Mouse (Mus musculus) central nervous system, embryonic 11.5 days (tissue): ENCODE measurements around the gene Ttll13. TPM values are rescaled to one million over a fixed set of nuclear protein-coding genes. Genes with fewer than 3 reads are reported as not detected.

ENCODE experiments used
- polyA plus RNA-seq: library from polyadenylated mRNA; depleted of rRNA; stranded (reverse); fragments of >200 nt; gene quantifications from 2 replicates; pipeline ENCODE4 v1.2.3, GENCODE M21; 2012; rRNA removed

The Ttll13 gene
- polyA plus RNA-seq, result 0.71 and 1.0 TPM in 2 replicates

GRCm38 (mm10) chr7:80246148-80246721 lies at the start of gene Ttll13:
TSS of gene Ttll13 (plus strand) at chr7:80246376.

GRCm38 (mm10) chr7:80232489-80233029 lies 13.6 kb upstream of the Ttll13 start, which contains the start of the genes Cib1 and Gdpgp1:
TSS of gene Cib1 (minus strand) at chr7:80232813.
TSS of gene Gdpgp1 (plus strand) at chr7:80232865.

DNA sequence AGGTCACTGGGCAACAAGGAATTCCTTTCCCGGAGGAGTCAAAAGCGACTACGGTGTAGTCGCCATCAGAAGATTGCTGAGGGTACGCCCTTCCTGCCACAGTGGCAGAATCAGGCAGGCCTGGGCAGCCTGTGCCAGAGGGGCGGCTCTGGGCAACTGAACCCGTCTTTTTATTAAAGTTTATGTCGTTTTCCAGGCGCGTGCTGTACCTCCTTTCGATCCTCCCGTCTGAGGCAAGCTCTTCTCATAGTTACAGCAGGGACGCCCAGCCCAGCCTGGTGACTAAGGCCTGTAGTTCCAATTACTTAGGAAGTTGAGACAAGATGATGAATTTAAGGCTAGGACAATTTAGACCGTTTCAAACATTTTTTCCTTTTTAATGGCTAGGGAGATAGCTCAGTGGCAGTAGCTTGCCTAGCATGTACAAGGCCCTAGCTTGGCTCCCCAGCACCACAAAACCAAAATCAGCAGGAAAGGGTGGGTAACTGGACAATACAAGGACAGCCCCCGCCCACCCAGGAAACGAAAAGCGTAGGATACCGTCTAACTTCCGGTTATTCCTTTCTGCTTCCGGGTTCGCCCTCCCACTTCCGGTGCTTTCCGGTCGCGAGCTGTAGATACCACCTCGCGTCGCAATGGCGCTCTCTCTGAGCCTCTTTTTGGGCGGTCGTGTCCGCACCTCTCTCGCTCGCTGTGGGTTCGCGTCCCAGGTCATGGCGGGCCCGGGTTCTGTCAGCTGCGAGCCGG lies 14.6 kb downstream of the Ttll13 start, which contains the start of gene Ngrn:
Gene Ngrn (plus strand): TSS at position 591 of the 747 bp plus-strand sequence.

GRCm38 (mm10) chr7:80268897-80269750 lies 22.9 kb downstream of the Ttll13 start, which contains the start of gene Vps33b:
TSS of gene Vps33b (plus strand) at chr7:80269649.

DNA sequence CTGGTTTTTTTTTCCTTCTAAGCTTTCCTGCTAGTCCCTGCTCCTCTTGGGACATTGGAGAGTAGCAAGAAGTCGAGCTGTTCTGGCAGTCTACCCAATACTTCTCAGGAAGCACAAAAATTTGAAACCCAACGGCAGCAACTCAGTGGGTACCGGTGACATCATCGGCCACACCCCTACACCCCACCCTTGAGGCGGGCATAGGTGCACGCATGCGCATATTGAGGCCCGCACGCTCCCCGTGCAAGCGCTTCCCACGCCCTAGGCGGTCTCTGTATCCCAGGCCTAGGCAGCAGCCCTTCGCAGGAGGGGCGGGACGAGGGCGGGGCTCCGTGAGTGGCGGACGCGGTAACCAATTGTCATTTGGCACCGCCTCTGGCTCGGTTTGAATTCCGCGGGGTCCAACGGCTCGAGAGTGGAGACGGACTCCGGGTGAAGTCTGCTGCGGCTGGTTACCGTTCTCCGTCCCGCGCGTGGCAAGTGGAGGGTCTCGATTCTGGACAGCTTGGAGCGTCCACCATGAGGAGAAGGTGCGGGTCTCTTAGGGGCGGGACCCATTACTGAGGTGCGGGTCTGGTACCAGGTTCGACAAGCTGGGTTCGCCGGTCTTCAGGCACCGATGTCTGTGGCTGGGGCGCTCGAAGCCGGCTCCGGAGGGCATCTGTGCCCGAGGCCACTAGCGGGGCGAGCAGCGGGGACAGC lies 48.0 kb downstream of the Ttll13 start, which contains the start of gene Prc1:
Gene Prc1 (plus strand): TSS at position 389 of the 702 bp plus-strand sequence.

Other genes starting within 250 kb of the Ttll13 start
- 31.7 and 32.5 TPM in 2 replicates for gene Zfp710, start 221.6 kb upstream of the Ttll13 start, polyA plus RNA-seq
- gene Idh2, start 131.0 kb upstream of the Ttll13 start, polyA plus RNA-seq, result 348 and 397 TPM in 2 replicates
- gene Sema4b, start 59.5 kb upstream of the Ttll13 start, polyA plus RNA-seq, result 10.3 and 10.7 TPM in 2 replicates
- 34.3 and 52.2 TPM in 2 replicates for gene Cib1, start 13.6 kb upstream of the Ttll13 start, polyA plus RNA-seq
- gene Gdpgp1, start 13.5 kb upstream of the Ttll13 start, polyA plus RNA-seq, result 2.2 and 2.3 TPM in 2 replicates
- gene Ngrn, start 14.8 kb downstream of the Ttll13 start, polyA plus RNA-seq, result 42.3 and 56.7 TPM in 2 replicates
- 22.0 and 22.8 TPM in 2 replicates for gene Vps33b, start 23.3 kb downstream of the Ttll13 start, polyA plus RNA-seq
- gene Prc1, start 48.1 kb downstream of the Ttll13 start, polyA plus RNA-seq, result 123 and 135 TPM in 2 replicates
- gene Rccd1, start 78.1 kb downstream of the Ttll13 start, polyA plus RNA-seq, result 27.3 and 27.7 TPM in 2 replicates
- gene Unc45a, start 94.6 kb downstream of the Ttll13 start, polyA plus RNA-seq, result 52.4 and 52.8 TPM in 2 replicates
- gene Hddc3, start 96.7 kb downstream of the Ttll13 start, polyA plus RNA-seq, result 26.0 and 52.1 TPM in 2 replicates
- 41.0 and 53.4 TPM in 2 replicates for gene Man2a2, start 125.0 kb downstream of the Ttll13 start, polyA plus RNA-seq
- 12.0 and 12.5 TPM in 2 replicates for gene Fes, start 141.6 kb downstream of the Ttll13 start, polyA plus RNA-seq
- gene Furin, start 159.1 kb downstream of the Ttll13 start, polyA plus RNA-seq, result 17.0 and 20.9 TPM in 2 replicates